Mouse (Mus musculus) cerebellum, adult 2 months (tissue): ENCODE data around the gene Cd70. TPM values are rescaled to one million over a fixed set of nuclear protein-coding genes. Genes with fewer than 3 reads are reported as not detected.
A peak's percentile ranks its signal among the peaks of the same experiment; 100 is the strongest.

ENCODE experiments used
- DNase-seq, 2 experiments: peaks; one replicate each; pipeline ENCODE4 v3.0.0; 2021
- H3K27ac ChIP-seq: fragments of 200-500 bp; 2 replicates; pipeline ENCODE4 v1.5.1; 2012; ENCODE audit warnings: low read length, control low read depth, inconsistent platforms; ENCODE audit not compliant: insufficient read depth
- H3K27me3 ChIP-seq: fragments of 200-500 bp; 2 replicates; pipeline ENCODE4 v1.6.1; 2012; ENCODE audit warnings: inconsistent platforms, mild to moderate bottlenecking, low read length, moderate library complexity; ENCODE audit not compliant: control insufficient read depth, insufficient read depth
- H3K4me1 ChIP-seq: fragments of 200-500 bp; 2 replicates; pipeline ENCODE4 v1.6.1; 2011; ENCODE audit warnings: low read length; ENCODE audit not compliant: control insufficient read depth, insufficient read depth
- H3K4me3 ChIP-seq: fragments of 200-500 bp; replicated peaks from 2 replicates; pipeline ENCODE3; 2011; ENCODE audit warnings: mild to moderate bottlenecking, low read depth, low read length, control low read depth; ENCODE audit not compliant: insufficient read depth
- CTCF ChIP-seq: fragments of 200-500 bp; IDR thresholded peaks from 2 replicates; pipeline ENCODE4 v1.5.1; 2011; ENCODE audit warnings: low read depth, mild to moderate bottlenecking, control low read depth, low read length, moderate library complexity, borderline replicate concordance; ENCODE audit not compliant: insufficient read depth
- POLR2A ChIP-seq: fragments of 200-500 bp; IDR thresholded peaks from 2 replicates; pipeline ENCODE4 v1.6.1; 2011; ENCODE audit warnings: low read length, control low read depth, borderline replicate concordance; ENCODE audit not compliant: insufficient read depth
- WGBS: fragments of 180-500 bp; shearing (Covaris S2); methylation state at CpG from one replicate; pipeline ENCODE4 v1.1.7; 2018; 5-methylcytosine and 5-hydroxymethylcytosine counted together
- polyA plus RNA-seq: library from polyadenylated mRNA; depleted of rRNA; stranded (reverse); fragments of >200 nt; gene quantifications from 2 replicates; pipeline ENCODE4 v1.2.3, GENCODE M21; 2012; rRNA removed

Cd70 gene
- polyA plus RNA-seq, result 11.7 and 12.5 TPM in 2 replicates

- peak; percentile 24 to 53 for DNase-seq
- no peaks in the 10 kb centered on the region; the same call in 1 of the 2 replicates for H3K27me3 ChIP-seq
- 5% methylated on average over 39 of the region's 39 CpGs for WGBS
- TF ChIP-seq POLR2A (no peak), CTCF (no peak)
- no peak within 1 kb of the TSS for H3K27ac ChIP-seq
- no peaks in the 10 kb centered on the region for H3K4me1 ChIP-seq
- peak within 1 kb of the TSS; percentile 6 for H3K4me3 ChIP-seq
Measured at GRCm38 (mm10) chr17:57148994-57149803, at the start of gene Cd70. Gene Cd70 (minus strand): TSS chr17:57149777.

DNA sequence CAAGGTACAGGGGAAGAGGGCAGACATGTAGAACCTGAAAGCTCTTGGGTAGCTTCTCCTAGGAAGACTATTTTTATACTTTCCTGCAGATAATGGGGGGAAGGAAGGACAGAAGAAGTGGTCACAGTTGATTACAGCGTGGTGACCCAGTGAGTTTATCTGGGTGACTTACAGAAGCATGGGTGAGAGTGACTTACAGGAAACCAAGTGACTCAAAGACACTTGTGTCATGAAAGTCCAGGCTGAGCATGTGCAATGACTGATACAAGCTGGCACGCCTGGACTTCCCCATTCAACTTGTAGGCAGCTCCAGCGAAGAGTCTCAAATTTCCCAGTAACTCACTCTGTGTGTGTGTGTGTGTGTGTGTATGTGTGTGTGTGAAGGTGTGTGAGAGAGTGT, 48.7 kb upstream of the Cd70 start:
- no peaks in the 10 kb centered on the region for H3K4me1 ChIP-seq
- no peak for TF ChIP-seq CTCF
- TF ChIP-seq POLR2A, result no peak
- no peak overlapping the region for H3K4me3 ChIP-seq
- WGBS, result 85% methylated on average over 3 of the region's 3 CpGs
- DNase-seq, result no peak
- no peak overlapping the region for H3K27ac ChIP-seq
- H3K27me3 ChIP-seq, result no peaks in the 10 kb centered on the region

DNA sequence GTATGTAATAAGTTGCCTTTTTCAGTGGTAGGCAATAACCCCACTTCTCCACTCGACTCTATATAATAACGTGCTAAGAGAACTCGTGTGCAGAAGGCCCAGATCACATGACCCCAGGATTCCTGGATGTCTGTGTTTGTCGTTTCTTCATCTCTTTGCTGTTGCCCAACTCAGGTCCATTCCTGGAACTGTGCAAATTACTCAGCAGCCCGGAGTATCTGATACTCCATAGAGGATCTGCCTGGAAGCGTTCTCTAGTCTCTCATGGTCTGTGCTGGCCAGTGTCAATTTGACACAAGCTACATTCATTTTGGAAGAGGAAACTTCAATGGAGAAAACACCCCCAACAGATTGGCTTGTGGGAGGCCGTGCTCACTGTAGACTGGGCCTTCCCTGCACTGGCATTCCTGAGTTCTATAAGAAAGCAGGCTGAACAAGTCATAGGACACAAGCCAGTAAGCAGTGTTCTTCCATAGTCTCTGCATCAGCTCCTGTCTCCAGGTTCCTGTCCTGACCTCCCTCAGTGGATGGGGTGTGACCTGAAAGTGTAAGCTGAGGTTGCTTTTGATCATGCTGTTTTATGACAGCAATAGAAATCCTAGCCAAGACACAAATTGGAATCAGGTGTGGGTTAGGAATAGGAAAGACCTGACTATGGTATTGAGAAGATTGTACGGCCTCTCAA, 45.9 kb upstream of the Cd70 start:
- DNase-seq, result no peak
- H3K27me3 ChIP-seq, result no peaks in the 10 kb centered on the region
- TF ChIP-seq CTCF (no peak), POLR2A (no peak)
- WGBS, result 79% methylated on average over 8 of the region's 8 CpGs
- H3K27ac ChIP-seq, result no peak overlapping the region
- no peak overlapping the region for H3K4me3 ChIP-seq
- no peaks in the 10 kb centered on the region for H3K4me1 ChIP-seq

DNA sequence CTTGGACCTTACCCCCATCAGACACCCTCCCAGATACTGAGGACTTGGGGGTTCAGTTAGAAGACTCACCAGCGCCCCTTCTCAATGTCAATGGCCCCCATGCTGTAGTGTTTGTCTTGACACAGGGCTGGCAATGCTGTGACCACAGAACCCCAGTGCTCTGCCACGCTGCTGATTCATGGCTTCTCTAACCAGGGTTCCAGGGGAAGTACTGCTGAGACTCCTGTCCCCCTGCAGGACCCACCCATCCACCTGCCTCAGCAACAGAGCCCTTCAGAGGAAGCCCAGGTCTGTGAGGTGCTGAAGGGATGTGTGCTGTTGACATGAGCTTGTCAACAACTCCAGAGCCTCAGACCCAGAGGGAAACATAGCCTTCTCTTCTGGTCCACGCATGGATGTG, 45.2 kb upstream of the Cd70 start:
- 78% methylated on average over 3 of the region's 3 CpGs for WGBS

DNA sequence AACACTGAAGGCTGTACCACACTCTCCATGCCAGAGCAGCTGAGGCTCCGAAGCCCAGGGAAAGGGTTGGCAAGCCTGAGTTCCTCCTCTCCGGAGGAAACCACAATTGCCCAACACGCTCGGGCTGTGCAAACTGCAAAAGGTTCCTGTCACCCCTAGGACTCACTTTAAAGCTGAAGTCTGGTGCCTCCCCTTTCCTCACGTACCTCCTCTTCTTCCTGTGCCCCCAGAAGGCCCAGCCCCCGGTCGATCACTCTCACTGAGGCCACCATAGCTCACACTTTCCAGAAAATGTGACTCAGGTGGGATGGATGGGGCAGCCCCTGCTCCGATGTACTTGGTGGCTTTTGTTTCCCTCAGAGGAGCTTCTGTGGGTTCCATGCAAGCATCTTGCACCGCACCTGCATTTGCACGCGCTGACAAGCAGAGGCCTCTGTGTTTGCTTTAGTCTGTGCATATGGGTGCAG, 44.5 kb upstream of the Cd70 start, which contains the start of gene Tnfsf14:
Tnfsf14 (minus strand) TSS at position 137 of the 467 bp plus-strand sequence.
- no peak for DNase-seq
- no peak within 1 kb of the TSS for H3K27ac ChIP-seq
- TF ChIP-seq CTCF (no peak), POLR2A (no peak)
- H3K4me1 ChIP-seq, result no peaks in the 10 kb centered on the region
- no peak within 1 kb of the TSS for H3K4me3 ChIP-seq
- H3K27me3 ChIP-seq, result no peaks in the 10 kb centered on the region
- WGBS, result 78% methylated on average over 11 of the region's 11 CpGs

More for the DNA sequence above, 45.2 kb upstream of the Cd70 start:
- no peaks in the 10 kb centered on the region for H3K4me1 ChIP-seq
- no peak overlapping the region for H3K27ac ChIP-seq
- TF ChIP-seq CTCF (no peak), POLR2A (no peak)
- DNase-seq, result no peak
- no peak overlapping the region for H3K4me3 ChIP-seq
- no peaks in the 10 kb centered on the region for H3K27me3 ChIP-seq

- no peak for DNase-seq
- H3K27me3 ChIP-seq, result no peaks in the 10 kb centered on the region
- WGBS, result 89% methylated on average over 12 of the region's 12 CpGs
- H3K27ac ChIP-seq, result no peak overlapping the region
- H3K4me3 ChIP-seq, result no peak overlapping the region
- TF ChIP-seq CTCF (no peak), POLR2A (no peak)
- no peaks in the 10 kb centered on the region for H3K4me1 ChIP-seq
Measured at GRCm38 (mm10) chr17:57188510-57189192, 39.1 kb upstream of the Cd70 start.

DNA sequence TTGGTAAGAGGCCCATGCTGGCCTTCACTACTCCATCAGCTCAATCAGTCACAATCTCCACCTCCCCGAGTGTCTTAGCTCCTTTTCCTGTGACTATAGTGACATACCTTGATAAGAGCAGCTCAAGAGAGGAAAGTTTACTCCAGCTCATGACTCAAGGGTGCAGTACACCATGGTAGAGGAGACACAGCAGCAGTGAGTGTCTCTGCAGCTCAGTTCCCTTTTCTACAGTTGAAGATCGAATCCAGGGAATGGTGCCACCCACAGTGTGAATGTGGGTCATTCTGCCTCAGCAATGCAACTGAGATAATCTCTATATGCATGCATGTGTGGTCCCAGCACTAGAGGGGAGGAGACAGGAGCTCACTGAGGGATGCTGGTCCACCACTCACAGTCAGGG, 36.1 kb upstream of the Cd70 start:
- no peak for DNase-seq
- WGBS, result 68% methylated on average over 2 of the region's 2 CpGs

GRCm38 (mm10) chr17:57182871-57183270, 33.3 kb upstream of the Cd70 start:
- no peak overlapping the region for H3K27ac ChIP-seq
- H3K27me3 ChIP-seq, result no peaks in the 10 kb centered on the region
- H3K4me3 ChIP-seq, result no peak overlapping the region
- no peak for TF ChIP-seq CTCF
- no peak for TF ChIP-seq POLR2A
- 70% methylated on average over 3 of the region's 3 CpGs for WGBS
- DNase-seq, result no peak
- H3K4me1 ChIP-seq, result no peaks in the 10 kb centered on the region

More for the DNA sequence above, 36.1 kb upstream of the Cd70 start:
- Histone ChIP-seq H3K27me3 (no peaks in the 10 kb centered on the region), H3K4me3 (no peak overlapping the region), H3K4me1 (no peaks in the 10 kb centered on the region), H3K27ac (no peak overlapping the region)
- TF ChIP-seq POLR2A, result no peak
- no peak for TF ChIP-seq CTCF
